Mouse (Mus musculus) forebrain, embryonic 14.5 days (tissue): ENCODE data around the gene Cers6. TPM values are rescaled to one million over a fixed set of nuclear protein-coding genes. Genes with fewer than 3 reads are reported as not detected.

ENCODE experiments used
- ATAC-seq: fragments of 200-750 bp; cut with Nextera tagmentation; 2 replicates; pipeline ENCODE4 v1.8.0; 2017; ENCODE audit warnings: mild to moderate bottlenecking, moderate library complexity
- DNase-seq: peaks from one replicate; pipeline ENCODE4 v3.0.0-alpha.2; 2015; ENCODE audit warnings: low spot score
- H3K27ac ChIP-seq: fragments of 300-500 bp; sonication (generic); 2 replicates; pipeline ENCODE4 v1.5.1; 2014; ENCODE audit warnings: low read depth, mild to moderate bottlenecking, control low read depth, low read length, moderate library complexity
- H3K27me3 ChIP-seq: fragments of 300-500 bp; sonication (generic); replicated peaks from 2 replicates; pipeline ENCODE4 v1.6.1; 2014; ENCODE audit warnings: low read length, control low read depth, mixed read lengths; ENCODE audit not compliant: control insufficient read depth, insufficient read depth
- H3K36me3 ChIP-seq: fragments of 300-500 bp; sonication (generic); 2 replicates; pipeline ENCODE4 v1.6.1; 2014; ENCODE audit warnings: low read length, control low read depth; ENCODE audit not compliant: control insufficient read depth, insufficient read depth
- H3K4me1 ChIP-seq: fragments of 300-500 bp; sonication (generic); 2 replicates; pipeline ENCODE4 v1.6.1; 2014; ENCODE audit warnings: antibody characterized with exemption, low read length, control low read depth; ENCODE audit not compliant: control insufficient read depth, insufficient read depth
- H3K4me2 ChIP-seq: fragments of 300-500 bp; sonication (generic); 2 replicates; pipeline ENCODE4 v1.6.1; 2014; ENCODE audit warnings: mild to moderate bottlenecking, control low read depth, low read length
- H3K4me3 ChIP-seq: fragments of 300-500 bp; sonication (generic); 2 replicates; pipeline ENCODE4 v1.5.1; 2014; ENCODE audit warnings: low read depth, low read length, control low read depth
- H3K9ac ChIP-seq: fragments of 300-500 bp; sonication (generic); 2 replicates; pipeline ENCODE4 v1.6.1; 2014; ENCODE audit warnings: mild to moderate bottlenecking, low read length, control low read depth, moderate library complexity
- H3K9me3 ChIP-seq: fragments of 300-500 bp; sonication (generic); replicated peaks from 2 replicates; pipeline ENCODE4 v1.6.1; 2016; ENCODE audit warnings: low read length, control low read depth, mixed read lengths; ENCODE audit not compliant: control insufficient read depth
- WGBS: fragments of 180-500 bp; shearing (Covaris S2); extraction: QIAGEN DNeasy Blood & Tissue Kit; methylation state at CpG from one replicate; pipeline ENCODE4 v1.1.7; 2014; 5-methylcytosine and 5-hydroxymethylcytosine counted together
- polyA plus RNA-seq: library from polyadenylated mRNA; unstranded; fragments of >200 nt; fragmentation: Nextera tagmentation; extraction: Ambion mirVana; gene quantifications from 2 replicates; pipeline ENCODE4 v1.2.1, GENCODE M21; 2014

Gene Cers6
- polyA plus RNA-seq, 1 experiment from 2014 or later: 57.3 TPM

DNA sequence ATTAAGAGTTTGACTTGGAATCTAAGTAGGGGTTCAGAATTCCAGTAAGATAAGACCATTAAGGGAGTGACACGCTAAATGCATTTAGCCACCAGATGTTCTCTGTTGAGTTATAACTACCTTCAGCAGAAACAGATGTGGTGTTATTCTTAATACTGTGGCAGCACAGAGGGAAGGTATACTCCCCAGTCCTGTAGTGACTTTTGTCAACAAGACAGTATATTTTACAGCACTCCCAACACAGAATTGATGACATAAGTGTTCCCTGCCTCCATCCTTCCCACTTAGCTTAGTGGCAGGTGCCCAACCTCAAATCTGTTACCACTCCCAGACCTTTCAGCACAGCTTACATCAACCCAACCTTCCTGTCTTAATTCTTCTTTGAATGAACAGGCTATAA lies 219.5 kb downstream of the Cers6 start:
- Histone ChIP-seq H3K4me3 (no peak overlapping the region), H3K36me3 (no peaks in the 10 kb centered on the region), H3K4me1 (no peaks in the 10 kb centered on the region), H3K27ac (no peak overlapping the region), H3K9ac (no peak overlapping the region), H3K4me2 (no peak overlapping the region), H3K27me3 (no peaks in the 10 kb centered on the region), H3K9me3 (no peaks in the 10 kb centered on the region)
- WGBS: 94% methylated on average over 1 of the region's 1 CpGs
- DNase-seq (no peak), ATAC-seq (no peak)

GRCm38 (mm10) chr2:69082499-69083197 lies 221.4 kb downstream of the Cers6 start:
- 77% methylated on average over 8 of the region's 8 CpGs for WGBS
- DNase-seq: no peak
- Histone ChIP-seq H3K9me3 (no peaks in the 10 kb centered on the region), H3K27ac (no peak overlapping the region), H3K4me1 (peaks cover 13% of the 10 kb centered on the region), H3K9ac (no peak overlapping the region), H3K27me3 (no peaks in the 10 kb centered on the region), H3K4me3 (no peak overlapping the region), H3K36me3 (no peaks in the 10 kb centered on the region), H3K4me2 (no peak overlapping the region)
- ATAC-seq: no peak

DNA sequence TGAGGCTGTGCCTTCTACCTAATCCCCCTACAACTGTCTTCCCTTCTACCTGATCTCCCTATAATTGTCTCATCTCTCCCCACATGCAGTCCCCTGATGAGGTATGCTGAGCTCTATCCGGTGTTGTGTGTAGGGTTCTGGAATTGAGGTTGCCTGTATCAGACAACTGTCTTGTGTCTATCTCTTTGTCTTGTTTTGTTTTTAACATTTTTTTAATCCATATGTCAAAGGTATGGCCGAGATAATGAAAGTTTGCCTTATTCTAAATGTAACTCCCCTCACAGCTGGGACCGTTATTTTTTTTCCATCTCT lies 221.9 kb downstream of the Cers6 start:
- DNase-seq (no peak), ATAC-seq (no peak)
- WGBS: 87% methylated on average over 3 of the region's 3 CpGs
- Histone ChIP-seq H3K27ac (no peak overlapping the region), H3K4me2 (no peak overlapping the region), H3K27me3 (no peaks in the 10 kb centered on the region), H3K9ac (no peak overlapping the region), H3K9me3 (no peaks in the 10 kb centered on the region), H3K36me3 (no peaks in the 10 kb centered on the region), H3K4me1 (peaks cover 18% of the 10 kb centered on the region), H3K4me3 (no peak overlapping the region)

DNA sequence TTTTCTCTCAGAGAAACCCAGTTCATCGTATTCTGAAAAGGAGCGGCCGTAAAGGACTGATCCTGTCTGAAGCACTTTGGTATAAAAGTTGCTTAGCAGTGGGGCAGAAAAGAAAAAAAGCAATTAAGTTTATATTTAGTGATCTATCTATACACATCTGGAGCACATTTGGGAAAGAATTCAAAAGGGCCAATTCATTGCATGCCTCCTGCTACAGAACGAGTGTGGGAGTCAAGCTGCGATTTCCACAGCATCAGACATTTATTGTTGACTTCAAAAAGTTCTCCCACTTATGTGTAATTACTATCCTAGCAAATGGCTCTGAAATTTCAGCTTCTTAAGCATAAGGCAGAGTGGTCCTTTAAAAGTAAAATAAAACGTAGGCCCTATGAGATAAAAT lies 223.2 kb downstream of the Cers6 start:
- Histone ChIP-seq H3K36me3 (no peaks in the 10 kb centered on the region), H3K4me3 (no peak overlapping the region), H3K4me1 (peaks cover 18% of the 10 kb centered on the region), H3K9ac (no peak overlapping the region), H3K9me3 (no peaks in the 10 kb centered on the region), H3K4me2 (no peak overlapping the region), H3K27me3 (no peaks in the 10 kb centered on the region), H3K27ac (no peak overlapping the region)
- WGBS: 85% methylated on average over 6 of the region's 6 CpGs
- ATAC-seq (no peak), DNase-seq (no peak)

DNA sequence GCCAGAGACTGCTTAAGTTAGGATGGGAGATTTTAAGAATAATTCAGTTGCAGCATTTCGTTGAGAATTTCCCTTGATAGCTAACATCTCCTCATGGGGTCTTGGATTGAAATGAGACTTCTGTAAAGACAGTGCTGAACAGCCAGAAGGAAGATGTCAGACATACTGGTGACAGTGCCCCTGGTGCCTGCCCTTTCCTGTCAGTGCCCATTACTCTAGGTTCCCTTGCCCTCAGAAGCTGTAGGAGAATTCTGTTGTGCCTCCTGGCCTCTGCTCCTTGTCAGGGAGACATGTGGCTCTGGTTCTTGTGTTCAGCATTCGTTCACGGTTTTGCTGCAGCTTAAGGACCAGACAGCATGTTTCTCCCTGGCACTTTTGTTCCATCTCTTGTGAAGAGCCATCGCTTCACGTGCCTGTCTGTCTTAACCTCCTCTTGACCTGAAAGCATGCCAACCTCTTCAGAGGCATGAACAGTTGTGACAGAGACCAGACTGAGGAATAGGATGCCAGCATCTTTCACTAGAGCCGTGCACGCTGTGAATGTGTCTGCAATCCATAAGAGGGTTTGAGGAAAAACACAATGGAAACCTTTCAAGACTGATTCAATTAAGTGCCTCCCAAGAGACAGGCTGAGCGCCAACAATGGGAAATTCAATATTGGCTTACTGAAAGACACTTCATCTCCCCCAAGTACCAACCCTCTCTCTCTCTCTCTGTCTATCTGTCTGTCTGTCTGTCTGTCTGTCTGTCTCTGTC lies 225.4 kb downstream of the Cers6 start:
- DNase-seq: peak; percentile 75
- Histone ChIP-seq H3K27me3 (no peaks in the 10 kb centered on the region), H3K9me3 (no peaks in the 10 kb centered on the region), H3K4me3 (no peak overlapping the region), H3K4me1 (peaks cover 18% of the 10 kb centered on the region), H3K36me3 (no peaks in the 10 kb centered on the region), H3K27ac (peak overlapping the region; percentile 60; the same call in 1 of the 2 replicates), H3K4me2 (no peak overlapping the region), H3K9ac (no peak overlapping the region)
- WGBS: 26% methylated on average over 8 of the region's 8 CpGs
- peak; percentile 75 for ATAC-seq

- no peak for DNase-seq
- no peak overlapping the region for H3K27ac ChIP-seq
- H3K36me3 ChIP-seq: no peaks in the 10 kb centered on the region
- H3K4me2 ChIP-seq: no peak overlapping the region
- no peaks in the 10 kb centered on the region for H3K9me3 ChIP-seq
- H3K27me3 ChIP-seq: no peaks in the 10 kb centered on the region
- no peak for ATAC-seq
- no peak overlapping the region for H3K9ac ChIP-seq
- H3K4me3 ChIP-seq: no peak overlapping the region
- H3K4me1 ChIP-seq: no peaks in the 10 kb centered on the region
Observed at GRCm38 (mm10) chr2:69095836-69096235, 234.6 kb downstream of the Cers6 start.

DNA sequence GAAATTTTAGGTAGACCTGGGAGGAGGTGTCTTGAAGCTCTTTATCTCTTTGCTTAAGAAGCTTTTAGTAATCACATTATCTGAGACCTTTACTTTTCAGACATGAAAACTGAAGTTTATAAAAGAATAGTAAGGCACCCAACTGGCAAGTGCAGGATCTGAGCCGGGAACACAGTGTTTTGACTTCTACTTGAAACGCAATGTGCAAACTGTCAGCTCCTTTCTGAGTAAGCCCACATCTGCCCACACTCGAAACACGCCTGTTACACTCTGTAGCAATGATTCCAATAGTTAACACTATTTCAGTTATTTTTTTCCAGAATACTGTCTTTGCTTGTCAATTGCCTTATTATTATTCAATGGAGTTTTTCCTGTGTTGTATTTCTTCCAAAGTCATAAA lies 235.6 kb downstream of the Cers6 start:
- Histone ChIP-seq H3K27me3 (no peaks in the 10 kb centered on the region), H3K4me3 (no peak overlapping the region), H3K36me3 (no peaks in the 10 kb centered on the region), H3K4me2 (no peak overlapping the region), H3K9me3 (no peaks in the 10 kb centered on the region), H3K9ac (no peak overlapping the region), H3K27ac (no peak overlapping the region), H3K4me1 (no peaks in the 10 kb centered on the region)
- ATAC-seq: no peak
- 80% methylated on average over 4 of the region's 4 CpGs for WGBS
- DNase-seq: no peak

- Histone ChIP-seq H3K4me1 (no peaks in the 10 kb centered on the region), H3K9ac (no peak overlapping the region), H3K4me3 (no peak overlapping the region), H3K27me3 (no peaks in the 10 kb centered on the region), H3K9me3 (no peaks in the 10 kb centered on the region), H3K36me3 (no peaks in the 10 kb centered on the region), H3K4me2 (no peak overlapping the region), H3K27ac (no peak overlapping the region)
- WGBS: 97% methylated on average over 2 of the region's 2 CpGs
- DNase-seq (no peak), ATAC-seq (no peak)
Observed at GRCm38 (mm10) chr2:69097526-69097925, 236.3 kb downstream of the Cers6 start.

DNA sequence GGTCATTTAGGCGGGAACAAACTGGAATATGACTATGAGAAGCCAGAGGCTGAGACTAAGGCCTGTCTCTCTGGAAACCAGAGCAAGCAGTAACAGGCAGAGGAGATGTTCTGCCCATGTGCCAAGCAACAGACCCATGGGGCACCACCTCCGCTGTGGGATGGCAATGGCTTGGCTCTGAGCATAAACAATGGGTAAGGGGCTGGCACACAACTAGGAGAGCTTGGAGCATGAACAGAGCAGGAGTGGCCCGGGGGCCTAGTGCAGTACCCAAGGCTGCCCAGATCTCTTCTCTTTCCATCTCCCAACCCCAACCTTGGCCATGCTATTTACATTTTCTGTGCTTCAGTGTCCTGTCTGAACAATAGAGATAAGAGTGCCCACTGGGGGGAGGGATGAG lies 237.5 kb downstream of the Cers6 start:
- Histone ChIP-seq H3K9me3 (no peaks in the 10 kb centered on the region), H3K4me3 (no peak overlapping the region), H3K4me1 (no peaks in the 10 kb centered on the region), H3K9ac (no peak overlapping the region), H3K4me2 (no peak overlapping the region), H3K36me3 (no peaks in the 10 kb centered on the region), H3K27ac (no peak overlapping the region), H3K27me3 (no peaks in the 10 kb centered on the region)
- 87% methylated on average over 3 of the region's 3 CpGs for WGBS
- ATAC-seq (no peak), DNase-seq (no peak)
